Mouse (Mus musculus): ENCODE results near the gene Skor1.

Skor1 gene

GRCm38 (mm10) chr9:63148410-63149371 lies at the start of gene Skor1:
Skor1 (minus strand) TSS chr9:63148961.
- Histone ChIP-seq H3K36me3 (ENCODE audit: insufficient read depth, low read length) (no peaks in the 10 kb centered on the region), H3K4me3 (replicated peaks; ENCODE audit: low read length) (peak within 1 kb of the TSS; percentile 73), H3K27me3 (ENCODE audit: insufficient read depth, low read length) (peaks cover 98% of the 10 kb centered on the region), H3K4me1 (replicated peaks; ENCODE audit: low read depth, low read length) (peaks cover 71% of the 10 kb centered on the region), H3K9me3 (ENCODE audit: low read length) (peaks cover 8% of the 10 kb centered on the region)
- no peak for TF ChIP-seq POU5F1 (IDR thresholded peaks at IDR 0.05; ENCODE audit: borderline replicate concordance, low read length)
- no peak for TF ChIP-seq CTCF (conservative IDR thresholded peaks at IDR 0.05; ENCODE audit: low read length)
- TF ChIP-seq NANOG (IDR thresholded peaks at IDR 0.05; ENCODE audit: borderline replicate concordance, low read length): no peak

DNA sequence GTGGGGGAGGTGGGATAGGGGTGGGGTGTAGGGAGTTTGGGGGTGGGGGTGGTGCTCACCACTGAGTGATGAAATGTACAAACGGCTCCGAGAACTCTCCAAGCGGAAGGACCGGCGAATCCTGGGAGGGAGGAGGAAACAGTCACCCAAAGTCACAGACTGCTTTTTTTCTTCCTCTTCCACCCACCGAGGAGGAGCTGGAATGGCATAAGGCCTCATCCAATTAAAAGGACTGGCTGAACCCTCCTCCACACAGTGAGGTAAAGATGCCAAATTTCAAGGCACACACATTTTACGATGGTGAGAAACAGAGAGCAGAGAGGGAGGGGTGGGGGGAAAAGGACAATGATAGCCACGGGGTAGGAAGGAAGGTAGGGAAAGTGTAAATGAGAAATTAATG lies 48.5 kb upstream of the Skor1 start:
- no peak for TF ChIP-seq NANOG (IDR thresholded peaks at IDR 0.05; ENCODE audit: borderline replicate concordance, low read length)
- no peak for TF ChIP-seq POU5F1 (IDR thresholded peaks at IDR 0.05; ENCODE audit: borderline replicate concordance, low read length)
- no peak for TF ChIP-seq CTCF (conservative IDR thresholded peaks at IDR 0.05; ENCODE audit: low read length)
- Histone ChIP-seq H3K27me3 (ENCODE audit: insufficient read depth, low read length) (no peaks in the 10 kb centered on the region), H3K9me3 (ENCODE audit: low read length) (no peaks in the 10 kb centered on the region), H3K4me1 (replicated peaks; ENCODE audit: low read depth, low read length) (peaks cover 28% of the 10 kb centered on the region), H3K36me3 (ENCODE audit: insufficient read depth, low read length) (no peaks in the 10 kb centered on the region), H3K4me3 (replicated peaks; ENCODE audit: low read length) (no peak overlapping the region)

DNA sequence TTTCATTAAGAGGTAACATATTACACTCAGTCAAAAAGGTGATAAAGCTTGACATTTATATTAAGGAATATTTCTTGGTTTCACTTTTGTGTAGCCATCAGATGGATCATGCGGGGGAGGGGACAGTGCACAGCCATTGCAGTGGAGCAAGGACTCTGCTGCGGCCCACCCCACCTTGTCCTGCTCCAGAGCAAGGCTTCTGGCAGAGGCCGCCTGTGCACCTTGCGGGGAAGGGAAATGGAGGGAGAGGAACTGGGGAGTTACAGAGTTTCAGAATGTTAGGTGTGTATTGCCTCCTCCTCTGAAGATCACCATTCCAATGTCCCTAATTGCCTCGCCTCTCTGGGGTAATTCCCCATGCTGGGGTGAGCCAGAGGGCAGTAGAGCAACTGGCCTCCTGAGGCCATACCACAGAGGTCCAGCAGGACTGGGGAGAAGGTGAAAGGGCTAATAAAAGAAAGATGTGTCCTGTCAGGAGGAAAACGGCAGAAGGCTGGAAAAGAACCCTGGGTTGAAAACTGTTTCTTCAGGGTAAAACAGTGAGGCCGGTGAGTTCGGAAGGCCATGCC lies 47.4 kb upstream of the Skor1 start:
- H3K4me3 ChIP-seq (replicated peaks; ENCODE audit: low read length): no peak overlapping the region
- no peaks in the 10 kb centered on the region for H3K9me3 ChIP-seq (ENCODE audit: low read length)
- TF ChIP-seq NANOG (IDR thresholded peaks at IDR 0.05; ENCODE audit: borderline replicate concordance, low read length) (no peak), CTCF (conservative IDR thresholded peaks at IDR 0.05; ENCODE audit: low read length) (no peak), POU5F1 (IDR thresholded peaks at IDR 0.05; ENCODE audit: borderline replicate concordance, low read length) (no peak)
- peaks cover 28% of the 10 kb centered on the region for H3K4me1 ChIP-seq (replicated peaks; ENCODE audit: low read depth, low read length)
- no peaks in the 10 kb centered on the region for H3K27me3 ChIP-seq (ENCODE audit: insufficient read depth, low read length)
- no peaks in the 10 kb centered on the region for H3K36me3 ChIP-seq (ENCODE audit: insufficient read depth, low read length)

DNA sequence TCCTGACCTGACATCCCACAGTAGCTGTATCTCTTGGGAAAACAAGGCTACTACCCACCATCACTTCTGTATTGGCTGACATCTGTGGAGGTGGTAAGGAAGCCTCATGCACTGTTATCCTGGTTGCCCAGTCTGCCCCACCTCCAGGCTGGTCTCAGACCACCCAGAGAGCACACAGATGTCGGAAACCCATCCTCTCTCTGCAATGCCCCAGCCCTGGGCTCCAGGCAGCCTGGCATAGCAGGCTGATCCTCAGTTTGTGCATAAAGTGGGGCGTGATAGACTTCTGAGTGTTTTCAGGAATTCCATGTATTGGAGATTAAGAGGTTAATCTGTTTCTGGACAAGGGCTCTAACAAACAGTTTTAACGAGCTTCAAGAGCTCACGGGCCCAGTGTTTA lies 46.8 kb upstream of the Skor1 start:
- TF ChIP-seq CTCF (conservative IDR thresholded peaks at IDR 0.05; ENCODE audit: low read length) (no peak), NANOG (IDR thresholded peaks at IDR 0.05; ENCODE audit: borderline replicate concordance, low read length) (no peak), POU5F1 (IDR thresholded peaks at IDR 0.05; ENCODE audit: borderline replicate concordance, low read length) (no peak)
- H3K4me1 ChIP-seq (replicated peaks; ENCODE audit: low read depth, low read length): peaks cover 28% of the 10 kb centered on the region
- no peaks in the 10 kb centered on the region for H3K27me3 ChIP-seq (ENCODE audit: insufficient read depth, low read length)
- no peaks in the 10 kb centered on the region for H3K9me3 ChIP-seq (ENCODE audit: low read length)
- no peaks in the 10 kb centered on the region for H3K36me3 ChIP-seq (ENCODE audit: insufficient read depth, low read length)
- H3K4me3 ChIP-seq (replicated peaks; ENCODE audit: low read length): no peak overlapping the region

GRCm38 (mm10) chr9:63194791-63195190 lies 46.0 kb upstream of the Skor1 start:
- Histone ChIP-seq H3K4me1 (replicated peaks; ENCODE audit: low read depth, low read length) (peaks cover 28% of the 10 kb centered on the region), H3K4me3 (replicated peaks; ENCODE audit: low read length) (no peak overlapping the region), H3K27me3 (ENCODE audit: insufficient read depth, low read length) (no peaks in the 10 kb centered on the region), H3K36me3 (ENCODE audit: insufficient read depth, low read length) (no peaks in the 10 kb centered on the region), H3K9me3 (ENCODE audit: low read length) (no peaks in the 10 kb centered on the region)
- TF ChIP-seq NANOG (IDR thresholded peaks at IDR 0.05; ENCODE audit: borderline replicate concordance, low read length) (no peak), CTCF (conservative IDR thresholded peaks at IDR 0.05; ENCODE audit: low read length) (no peak), POU5F1 (IDR thresholded peaks at IDR 0.05; ENCODE audit: borderline replicate concordance, low read length) (no peak)

GRCm38 (mm10) chr9:63192809-63193208 lies 44.0 kb upstream of the Skor1 start:
- no peaks in the 10 kb centered on the region for H3K9me3 ChIP-seq (ENCODE audit: low read length)
- no peaks in the 10 kb centered on the region for H3K27me3 ChIP-seq (ENCODE audit: insufficient read depth, low read length)
- TF ChIP-seq CTCF (conservative IDR thresholded peaks at IDR 0.05; ENCODE audit: low read length) (no peak), NANOG (IDR thresholded peaks at IDR 0.05; ENCODE audit: borderline replicate concordance, low read length) (no peak), POU5F1 (IDR thresholded peaks at IDR 0.05; ENCODE audit: borderline replicate concordance, low read length) (no peak)

GRCm38 (mm10) chr9:63187310-63187709 lies 38.5 kb upstream of the Skor1 start:
- no peaks in the 10 kb centered on the region for H3K36me3 ChIP-seq (ENCODE audit: insufficient read depth, low read length)
- H3K4me3 ChIP-seq (replicated peaks; ENCODE audit: low read length): no peak overlapping the region
- TF ChIP-seq NANOG (IDR thresholded peaks at IDR 0.05; ENCODE audit: borderline replicate concordance, low read length) (no peak), POU5F1 (IDR thresholded peaks at IDR 0.05; ENCODE audit: borderline replicate concordance, low read length) (no peak), CTCF (conservative IDR thresholded peaks at IDR 0.05; ENCODE audit: low read length) (no peak)
- H3K9me3 ChIP-seq (ENCODE audit: low read length): no peaks in the 10 kb centered on the region
- peaks cover 14% of the 10 kb centered on the region for H3K4me1 ChIP-seq (replicated peaks; ENCODE audit: low read depth, low read length)
- H3K27me3 ChIP-seq (ENCODE audit: insufficient read depth, low read length): no peaks in the 10 kb centered on the region; the same call in 1 of the 2 replicates

More at GRCm38 (mm10) chr9:63192809-63193208, 44.0 kb upstream of the Skor1 start:
- Histone ChIP-seq H3K36me3 (ENCODE audit: insufficient read depth, low read length) (no peaks in the 10 kb centered on the region), H3K4me1 (replicated peaks; ENCODE audit: low read depth, low read length) (peaks cover 26% of the 10 kb centered on the region), H3K4me3 (replicated peaks; ENCODE audit: low read length) (no peak overlapping the region)

DNA sequence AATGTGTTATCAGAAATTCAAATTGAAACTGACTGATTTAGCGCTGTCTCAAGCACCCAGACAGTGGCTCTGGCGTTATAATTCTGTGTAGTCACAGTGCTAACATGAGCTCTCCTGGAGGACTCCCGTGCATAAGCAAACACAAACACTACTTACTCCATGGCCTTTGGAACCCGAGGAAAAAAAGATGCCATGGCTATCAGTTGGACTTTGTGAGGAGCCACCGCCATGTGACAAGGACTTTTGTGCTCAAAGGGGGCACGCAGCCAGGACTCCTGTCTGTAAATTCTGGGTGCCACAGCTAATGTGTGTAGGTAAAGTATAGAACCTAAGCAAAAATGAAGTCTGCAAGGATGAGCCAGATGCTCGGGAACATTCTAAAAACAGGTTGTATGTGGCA lies 36.5 kb upstream of the Skor1 start:
- Histone ChIP-seq H3K27me3 (ENCODE audit: insufficient read depth, low read length) (no peaks in the 10 kb centered on the region; the same call in 1 of the 2 replicates), H3K9me3 (ENCODE audit: low read length) (no peaks in the 10 kb centered on the region), H3K4me3 (replicated peaks; ENCODE audit: low read length) (no peak overlapping the region), H3K4me1 (replicated peaks; ENCODE audit: low read depth, low read length) (peaks cover 27% of the 10 kb centered on the region), H3K36me3 (ENCODE audit: insufficient read depth, low read length) (no peaks in the 10 kb centered on the region)
- no peak for TF ChIP-seq POU5F1 (IDR thresholded peaks at IDR 0.05; ENCODE audit: borderline replicate concordance, low read length)
- TF ChIP-seq NANOG (IDR thresholded peaks at IDR 0.05; ENCODE audit: borderline replicate concordance, low read length): no peak
- TF ChIP-seq CTCF (conservative IDR thresholded peaks at IDR 0.05; ENCODE audit: low read length): no peak
